Mouse (Mus musculus): Measurements from ENCODE around the gene Nlrp9a. TPM values are rescaled to one million over a fixed set of nuclear protein-coding genes. Genes with fewer than 3 reads are reported as not detected.
"Not testable (repeated sequence)": the region's sequence is repeated elsewhere in the genome, so short reads cannot be mapped to it uniquely, and the experiment has no call there.

Gene Nlrp9a
- not detected in 2 replicates for polyA plus RNA-seq (2015; fragmentation: Nextera tagmentation; extraction: Ambion mirVana)

DNA sequence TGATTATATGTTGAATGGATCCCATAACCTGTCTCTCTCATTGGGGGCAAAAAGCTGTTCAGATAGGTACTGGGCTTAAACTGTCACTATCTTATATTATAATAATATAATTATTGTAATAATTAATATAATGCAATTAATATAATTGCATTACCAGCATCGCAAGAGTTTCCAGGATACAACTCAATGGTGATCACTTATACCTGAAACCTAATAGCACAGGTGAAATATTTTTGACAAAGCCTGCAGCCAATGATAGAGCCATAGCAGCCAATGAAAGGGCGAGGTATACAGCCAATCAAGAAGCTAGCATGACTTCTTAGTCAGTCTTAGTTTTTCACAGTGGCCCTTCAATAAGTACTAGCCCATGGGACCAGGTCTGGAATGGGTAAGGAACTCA, at the start of gene Nlrp9a:
Nlrp9a (plus strand) TSS at position 301 of the 400 bp plus-strand sequence.
- not testable (repeated sequence) for H3K4me1 ChIP-seq (replicated peaks; ENCODE audit: control insufficient read depth, insufficient read depth); H3K4me2 ChIP-seq (replicated peaks; ENCODE audit: low read depth); H3K9me3 ChIP-seq (ENCODE audit: control insufficient read depth, low read length); DNase-seq (ENCODE audit: low spot score); ATAC-seq (ENCODE audit: low FRiP score, low TSS enrichment); H3K4me3 ChIP-seq (ENCODE audit: low read depth, low read length); H3K27me3 ChIP-seq (ENCODE audit: control insufficient read depth, insufficient read depth, low read length); H3K9ac ChIP-seq (ENCODE audit: low read length); H3K27ac ChIP-seq (replicated peaks); H3K36me3 ChIP-seq (ENCODE audit: control insufficient read depth, insufficient read depth, low read length)
- 67% methylated on average over 2 of the region's 2 CpGs for WGBS

GRCm38 (mm10) chr7:26489514-26489913, 45.3 kb upstream of the Nlrp9a start:
- H3K36me3 ChIP-seq (ENCODE audit: control insufficient read depth, insufficient read depth, low read length); H3K4me1 ChIP-seq (replicated peaks; ENCODE audit: control insufficient read depth, insufficient read depth); DNase-seq (ENCODE audit: low spot score); ATAC-seq (ENCODE audit: low FRiP score, low TSS enrichment); H3K4me2 ChIP-seq (replicated peaks; ENCODE audit: low read depth); H3K27ac ChIP-seq (replicated peaks); H3K9me3 ChIP-seq (ENCODE audit: control insufficient read depth, low read length); H3K4me3 ChIP-seq (ENCODE audit: low read depth, low read length); H3K27me3 ChIP-seq (ENCODE audit: control insufficient read depth, insufficient read depth, low read length); H3K9ac ChIP-seq (ENCODE audit: low read length): not testable (repeated sequence)
- WGBS, result 79% methylated on average over 18 of the region's 18 CpGs

GRCm38 (mm10) chr7:26589077-26589476, 54.3 kb downstream of the Nlrp9a start:
- Histone ChIP-seq H3K36me3 (ENCODE audit: control insufficient read depth, insufficient read depth, low read length) (no peaks in the 10 kb centered on the region), H3K4me2 (replicated peaks; ENCODE audit: low read depth) (no peak overlapping the region), H3K9me3 (ENCODE audit: control insufficient read depth, low read length) (no peaks in the 10 kb centered on the region), H3K4me3 (ENCODE audit: low read depth, low read length) (no peak overlapping the region), H3K4me1 (replicated peaks; ENCODE audit: control insufficient read depth, insufficient read depth) (no peaks in the 10 kb centered on the region), H3K9ac (ENCODE audit: low read length) (no peak overlapping the region), H3K27ac (replicated peaks) (no peak overlapping the region), H3K27me3 (ENCODE audit: control insufficient read depth, insufficient read depth, low read length) (no peaks in the 10 kb centered on the region)
- ATAC-seq (ENCODE audit: low FRiP score, low TSS enrichment) (no peak), DNase-seq (ENCODE audit: low spot score) (no peak)
- TF ChIP-seq EP300 (optimal IDR thresholded peaks at IDR 0.05) (no peak), CTCF (IDR thresholded peaks at IDR 0.05; ENCODE audit: low read depth) (no peak)

DNA sequence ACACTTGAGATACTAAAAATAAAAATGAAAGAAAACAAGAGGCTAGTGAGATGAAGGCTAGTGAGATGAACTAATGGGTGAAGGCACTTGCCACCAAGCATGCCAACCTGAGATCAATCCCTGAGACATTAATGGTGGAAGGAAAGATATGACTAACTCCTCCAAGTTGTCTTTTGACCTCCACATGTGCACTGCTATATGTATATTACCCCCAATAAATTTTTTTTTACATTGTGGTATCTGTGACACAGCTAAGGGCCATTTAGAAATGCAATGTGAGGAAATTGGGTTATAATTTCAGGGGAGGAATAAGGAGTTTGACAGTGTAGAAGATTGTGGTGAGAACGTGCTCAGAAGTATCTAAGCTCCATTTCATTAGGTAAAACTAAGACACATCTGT, 55.0 kb downstream of the Nlrp9a start:
- Histone ChIP-seq H3K4me1 (replicated peaks; ENCODE audit: control insufficient read depth, insufficient read depth) (no peaks in the 10 kb centered on the region), H3K27ac (replicated peaks) (no peak overlapping the region), H3K9me3 (ENCODE audit: control insufficient read depth, low read length) (no peaks in the 10 kb centered on the region), H3K4me2 (replicated peaks; ENCODE audit: low read depth) (no peak overlapping the region), H3K27me3 (ENCODE audit: control insufficient read depth, insufficient read depth, low read length) (no peaks in the 10 kb centered on the region), H3K9ac (ENCODE audit: low read length) (no peak overlapping the region), H3K36me3 (ENCODE audit: control insufficient read depth, insufficient read depth, low read length) (no peaks in the 10 kb centered on the region), H3K4me3 (ENCODE audit: low read depth, low read length) (no peak overlapping the region)
- WGBS, result 63% methylated on average over 1 of the region's 1 CpGs
- no peak for ATAC-seq (ENCODE audit: low FRiP score, low TSS enrichment)
- no peak for DNase-seq (ENCODE audit: low spot score)
- no peak for TF ChIP-seq CTCF (IDR thresholded peaks at IDR 0.05; ENCODE audit: low read depth)
- TF ChIP-seq EP300 (optimal IDR thresholded peaks at IDR 0.05), result no peak

- not testable (repeated sequence) for H3K9me3 ChIP-seq (ENCODE audit: control insufficient read depth, low read length); DNase-seq (ENCODE audit: low spot score); H3K4me3 ChIP-seq (ENCODE audit: low read depth, low read length); H3K27me3 ChIP-seq (ENCODE audit: control insufficient read depth, insufficient read depth, low read length); H3K27ac ChIP-seq (replicated peaks); ATAC-seq (ENCODE audit: low FRiP score, low TSS enrichment); H3K9ac ChIP-seq (ENCODE audit: low read length); H3K4me1 ChIP-seq (replicated peaks; ENCODE audit: control insufficient read depth, insufficient read depth); H3K4me2 ChIP-seq (replicated peaks; ENCODE audit: low read depth); H3K36me3 ChIP-seq (ENCODE audit: control insufficient read depth, insufficient read depth, low read length)
- whole genome bisulfite sequencing, result 81% methylated on average over 1 of the region's 1 CpGs
Measured at GRCm38 (mm10) chr7:26618364-26618763, 83.5 kb downstream of the Nlrp9a start, which contains the start of gene Vmn1r185. Gene Vmn1r185 (minus strand): TSS chr7:26618464.

Small RNA genes within 50 kb of the gene (microRNA-seq; reads per million reads assigned to microRNA genes)
- not detected for gene Gm25947

Other genes starting within 250 kb of the Nlrp9a start
- gene Cyp2a4, start 227.9 kb upstream of the Nlrp9a start, polyA plus RNA-seq (2015; fragmentation: Nextera tagmentation; extraction: Ambion mirVana), result not detected in 2 replicates
- 0.06 TPM in 1 of 2 replicates, not detected in the other for gene Nlrp9c, start 131.3 kb upstream of the Nlrp9a start, polyA plus RNA-seq (2015; fragmentation: Nextera tagmentation; extraction: Ambion mirVana)
- 0.04 TPM in 1 of 2 replicates, not detected in the other for gene Nlrp4a, start 99.9 kb upstream of the Nlrp9a start, polyA plus RNA-seq (2015; fragmentation: Nextera tagmentation; extraction: Ambion mirVana)
- not detected in 2 replicates for gene Vmn1r185, start 83.4 kb downstream of the Nlrp9a start, polyA plus RNA-seq (2015; fragmentation: Nextera tagmentation; extraction: Ambion mirVana)
- 0.08 TPM in 1 of 2 replicates, not detected in the other for gene Cyp2b23, start 151.4 kb downstream of the Nlrp9a start, polyA plus RNA-seq (2015; fragmentation: Nextera tagmentation; extraction: Ambion mirVana)
- 0.08 and 0.21 TPM in 2 replicates for gene Cyp2b19, start 222.1 kb downstream of the Nlrp9a start, polyA plus RNA-seq (2015; fragmentation: Nextera tagmentation; extraction: Ambion mirVana)

Data from stomach, postnatal 0 days (tissue).